In genomic region chr1:164247971-164248370, GRCm38 (mm10) we compare ENCODE assay signal across 7 mouse cellular contexts. TPM values are rescaled to one million over a fixed set of nuclear protein-coding genes. Genes with fewer than 3 reads are reported as not detected.
DNase-seq lines count a peak whose midpoint lies in the region; ATAC-seq and TF ChIP-seq lines count a peak whose summit lies in the region.

No protein-coding gene starts in this region.

- peak; percentile 61 for DNase-seq in 3T3-L1 (ENCODE audit: low read depth, low spot score)
- DNase-seq in embryonic facial prominence, embryonic 10.5 days (ENCODE audit: low spot score), result peak; percentile 42
- peak; percentile 14 for DNase-seq in lung, adult 2 months
- peak; percentile 33 for DNase-seq in retina, embryonic 14.5 days (ENCODE audit: low spot score)
- DNase-seq in layer of hippocampus, adult 18-20 months (ENCODE audit: low spot score in 2 of 2), result no peak

- peaks cover 39% of the 10 kb centered on the region for H3K4me1 ChIP-seq in embryonic facial prominence, embryonic 10.5 days
- H3K4me1 ChIP-seq in lung, adult 2 months (ENCODE audit: control insufficient read depth, insufficient read depth, low read length), result peaks cover 9% of the 10 kb centered on the region; the same call in 1 of the 2 replicates

- 8% methylated on average over 10 of the region's 10 CpGs for WGBS in embryonic facial prominence, embryonic 10.5 days
- WGBS in lung, adult 2 months, result 14% methylated on average over 10 of the region's 10 CpGs

- H3K79me3 ChIP-seq in C2C12 (ENCODE audit: low read depth), result peaks cover 33% of the 10 kb centered on the region

- H3ac ChIP-seq in C2C12 (ENCODE audit: control insufficient read depth, insufficient read length, low read depth), result no peak overlapping the region

- 0 out of 4 replicates have a peak, but pooled peaks have one; percentile 8 to 9 for ATAC-seq in hematopoietic stem cell, adult 5-6 weeks (replicated peaks in 1 of 2; ENCODE audit: insufficient read depth in 1 of 2, low FRiP score in 2 of 2, low TSS enrichment in 1 of 2, low read depth in 1 of 2, poor library complexity in 2 of 2, severe bottlenecking in 2 of 2)

- no peaks in the 10 kb centered on the region for H3K36me3 ChIP-seq in C2C12 (ENCODE audit: control insufficient read depth, insufficient read depth)
- H3K36me3 ChIP-seq in embryonic facial prominence, embryonic 10.5 days (replicated peaks), result no peaks in the 10 kb centered on the region

- no peaks in the 10 kb centered on the region for H3K9me3 ChIP-seq in embryonic facial prominence, embryonic 10.5 days

- H3K27me3 ChIP-seq in C2C12 (ENCODE audit: control insufficient read depth, insufficient read depth, insufficient read length), result no peaks in the 10 kb centered on the region
- H3K27me3 ChIP-seq in embryonic facial prominence, embryonic 10.5 days (replicated peaks; ENCODE audit: low read depth, poor library complexity, severe bottlenecking), result peaks cover 21% of the 10 kb centered on the region

- H3K27ac ChIP-seq in embryonic facial prominence, embryonic 10.5 days (replicated peaks), result peak overlapping the region; percentile 90

- peak overlapping the region; percentile 37 for H3K4me3 ChIP-seq in C2C12 (ENCODE audit: insufficient read depth, poor library complexity, severe bottlenecking)
- H3K4me3 ChIP-seq in embryonic facial prominence, embryonic 10.5 days, result peak overlapping the region; percentile 83
- no peak overlapping the region for H3K4me3 ChIP-seq in lung, adult 2 months (replicated peaks; ENCODE audit: extremely low read depth, low read depth, low read length)

- peaks cover 38% of the 10 kb centered on the region for H3K79me2 ChIP-seq in C2C12 (ENCODE audit: control insufficient read depth, insufficient read depth)

- no peak for TF ChIP-seq CTCF in C2C12 (IDR thresholded peaks at IDR 0.05; ENCODE audit: control insufficient read depth, insufficient read depth, insufficient read length)
- TF ChIP-seq CTCF in lung, adult 2 months (IDR thresholded peaks at IDR 0.05; ENCODE audit: insufficient read depth, low read length), result no peak

- TF ChIP-seq POLR2A in lung, adult 2 months (IDR thresholded peaks at IDR 0.05; ENCODE audit: borderline replicate concordance, extremely low read depth, low read depth, low read length), result no peak

TF ChIP-seq in C2C12, 6 proteins besides CTCF, POLR2A, EP300 and RAD21:
- TF ChIP-seq CEBPB (IDR thresholded peaks at IDR 0.05; ENCODE audit: low read depth), result no peak
- TF ChIP-seq MYOD1 (IDR thresholded peaks at IDR 0.05; ENCODE audit: control insufficient read depth, insufficient read length, low read depth), result no peak
- no peak for TF ChIP-seq MYOG (IDR thresholded peaks at IDR 0.05; ENCODE audit: control insufficient read depth, extremely low read depth, insufficient read length)
- TF ChIP-seq MAX (IDR thresholded peaks at IDR 0.05), result no peak
- no peak for TF ChIP-seq FOSL1 (IDR thresholded peaks at IDR 0.05; ENCODE audit: insufficient read depth, low read length, poor library complexity, severe bottlenecking)
- no peak for TF ChIP-seq USF1 (IDR thresholded peaks at IDR 0.05; ENCODE audit: low read depth)

RNA-seq across cellular contexts. Expression of gene Slc19a2, which starts 0.9 kb away (rescaled TPM):
- polyA plus RNA-seq in C2C12 (2012; fragmentation: generic; extraction: Trizol), result 10.1 TPM
- 10.8 and 11.5 TPM in 2 replicates for polyA plus RNA-seq in embryonic facial prominence, embryonic 10.5 days (2016; fragmentation: Nextera tagmentation; extraction: Ambion mirVana)
- total RNA-seq in hematopoietic stem cell, adult 5-6 weeks (2017), result 2.8 and 3.4 TPM in 2 replicates
- polyA plus RNA-seq in lung, adult 2 months (2012; rRNA removed), result 5.7 and 8.4 TPM in 2 replicates
- 10 to 100 TPM; 12.6 to 14.8 TPM for total RNA-seq in layer of hippocampus, adult 18-20 months (2021)

RNA-seq across cellular contexts. Expression of gene Ccdc181, which starts 27.4 kb away (rescaled TPM):
- polyA plus RNA-seq in C2C12 (2012; fragmentation: generic; extraction: Trizol), result 1.7 TPM
- polyA plus RNA-seq in embryonic facial prominence, embryonic 10.5 days (2016; fragmentation: Nextera tagmentation; extraction: Ambion mirVana), result 8.3 and 8.5 TPM in 2 replicates
- 46.7 and 48.4 TPM in 2 replicates for total RNA-seq in hematopoietic stem cell, adult 5-6 weeks (2017)
- 3.4 and 5.5 TPM in 2 replicates for polyA plus RNA-seq in lung, adult 2 months (2012; rRNA removed)
- total RNA-seq in layer of hippocampus, adult 18-20 months (2021), result 10 to 100 TPM; 22.5 to 22.7 TPM

RNA-seq across cellular contexts. Expression of gene Nme7, which starts 56.0 kb away (rescaled TPM):
- polyA plus RNA-seq in C2C12 (2012; fragmentation: generic; extraction: Trizol), result 19.0 TPM
- polyA plus RNA-seq in embryonic facial prominence, embryonic 10.5 days (2016; fragmentation: Nextera tagmentation; extraction: Ambion mirVana), result 40.6 and 46.1 TPM in 2 replicates
- 46.6 and 55.8 TPM in 2 replicates for total RNA-seq in hematopoietic stem cell, adult 5-6 weeks (2017)
- polyA plus RNA-seq in lung, adult 2 months (2012; rRNA removed), result 3.0 and 5.0 TPM in 2 replicates
- total RNA-seq in layer of hippocampus, adult 18-20 months (2021), result 10 to 100 TPM; 23.3 to 23.6 TPM

RNA-seq across cellular contexts. Expression of gene Blzf1, which starts 59.3 kb away (rescaled TPM):
- 5.0 TPM for polyA plus RNA-seq in C2C12 (2012; fragmentation: generic; extraction: Trizol)
- 25.1 and 26.6 TPM in 2 replicates for polyA plus RNA-seq in embryonic facial prominence, embryonic 10.5 days (2016; fragmentation: Nextera tagmentation; extraction: Ambion mirVana)
- 41.2 and 56.4 TPM in 2 replicates for total RNA-seq in hematopoietic stem cell, adult 5-6 weeks (2017)
- 3.3 and 6.0 TPM in 2 replicates for polyA plus RNA-seq in lung, adult 2 months (2012; rRNA removed)
- total RNA-seq in layer of hippocampus, adult 18-20 months (2021), result 10 to 100 TPM; 22.1 to 22.6 TPM

Comparison
In these comparisons a context has a peak if more than half of its experiments do, and no peak if none do; other contexts are left out.
1. DNase-seq: peak in 3T3-L1 (single experiment), embryonic facial prominence, embryonic 10.5 days (single experiment), lung, adult 2 months (single experiment) and retina, embryonic 14.5 days (single experiment); none in layer of hippocampus, adult 18-20 months (0 of 2).